Mouse (Mus musculus) layer of hippocampus, adult 18-20 months (tissue): ENCODE data around the gene Ltk. TPM values are rescaled to one million over a fixed set of nuclear protein-coding genes. Genes with fewer than 3 reads are reported as not detected.
A peak's percentile ranks its signal among the peaks of the same experiment; 100 is the strongest.

Experiments used
- DNase-seq, 2 experiments: peaks; one replicate each; pipeline ENCODE4 v3.0.0; 2022; ENCODE audit warnings: low spot score in 2 of 2
- total RNA-seq, 2 experiments: library from RNA; stranded (reverse); gene quantifications; 2 replicates each; pipeline ENCODE4 v1.2.3; 2021

Gene Ltk
- total RNA-seq, 2 experiments from 2014 or later = 12.5 to 15.8 TPM

DNA sequence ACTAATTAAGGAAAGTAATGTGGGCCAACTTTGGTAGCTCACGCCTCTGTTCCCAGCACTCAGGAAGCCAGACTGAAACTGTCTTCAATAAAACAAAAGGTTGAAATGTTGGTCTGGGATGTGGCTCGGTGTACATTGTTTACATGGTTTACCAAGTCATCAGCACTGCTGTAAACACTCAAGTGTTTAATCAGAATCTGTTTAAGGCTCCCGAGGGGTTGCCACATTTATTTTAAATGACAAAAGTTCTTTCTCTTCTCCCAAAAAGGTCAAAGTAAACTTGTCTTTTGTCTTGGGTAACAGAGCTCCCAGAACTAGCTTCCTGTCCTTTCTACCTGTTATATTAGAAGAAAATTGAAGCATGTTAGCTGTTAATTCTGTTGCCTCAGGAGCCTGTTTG, 52.6 kb downstream of the Ltk start:
- no peak for DNase-seq

DNA sequence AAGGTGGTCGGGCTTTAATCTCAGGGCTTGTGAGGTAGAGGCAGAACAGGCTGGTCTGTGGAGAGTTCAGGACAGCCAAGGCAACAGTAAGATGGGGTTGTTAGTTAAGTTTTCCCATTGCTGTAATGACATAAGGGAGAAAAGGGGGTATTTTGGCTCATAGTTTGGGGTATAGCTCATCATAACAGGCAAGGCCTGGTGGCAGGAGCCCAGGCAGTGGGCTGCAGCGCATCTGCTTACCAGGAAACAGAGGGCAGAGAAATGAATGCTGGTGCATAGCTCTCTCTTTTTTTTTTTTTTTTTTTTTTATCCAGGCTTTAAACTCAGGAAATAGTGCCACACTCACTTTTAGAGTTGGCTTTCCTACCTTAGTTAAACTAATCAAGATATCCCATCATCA, 57.1 kb downstream of the Ltk start:
- DNase-seq = peak; percentile 60 to 79

Other genes with a start within 250 kb of the Ltk start
- under 1 TPM; 0.64 to 0.76 TPM for gene Exd1, start 212.8 kb downstream of the Ltk start, total RNA-seq
- gene Chp1, start 212.7 kb downstream of the Ltk start, total RNA-seq = 100 to 1,000 TPM; 154 to 166 TPM
- under 1 TPM; 0.51 to 0.62 TPM for gene Nusap1, start 142.1 kb downstream of the Ltk start, total RNA-seq
- 1 to 10 TPM in 1 of 2 experiments, under 1 TPM in 1; 0.79 to 1.2 TPM for gene Oip5, start 142.0 kb downstream of the Ltk start, total RNA-seq
- 10 to 100 TPM; 30.1 to 35.2 TPM for gene Ndufaf1, start 97.6 kb downstream of the Ltk start, total RNA-seq
- gene Rtf1, start 85.4 kb downstream of the Ltk start, total RNA-seq = 10 to 100 TPM; 60.9 to 61.1 TPM
- gene Itpka, start 18.1 kb downstream of the Ltk start, total RNA-seq = 100 to 1,000 TPM; 284 to 311 TPM
- gene Rpap1, start 27.1 kb upstream of the Ltk start, total RNA-seq = 10 to 100 TPM; 17.7 to 19.2 TPM
- 10 to 100 TPM; 87.5 to 93.6 TPM for gene Tyro3, start 37.3 kb upstream of the Ltk start, total RNA-seq
- gene Mga, start 136.8 kb upstream of the Ltk start, total RNA-seq = 10 to 100 TPM; 69.2 to 71.2 TPM
- gene Mapkbp1, start 212.3 kb upstream of the Ltk start, total RNA-seq = 10 to 100 TPM; 39.3 to 40.4 TPM